Mouse (Mus musculus) forebrain, embryonic 11.5 days (tissue): ENCODE measurements around the gene Kcnip2. TPM values are rescaled to one million over a fixed set of nuclear protein-coding genes. Genes with fewer than 3 reads are reported as not detected.

Experiments
- ATAC-seq: fragments of 200-750 bp; cut with Nextera tagmentation; replicated peaks from 2 replicates; pipeline ENCODE4 v1.8.0; 2017; ENCODE audit warnings: moderate TSS enrichment; ENCODE audit not compliant: low FRiP score
- DNase-seq: peaks from one replicate; pipeline ENCODE4 v3.0.0-alpha.2; 2017; ENCODE audit warnings: low spot score
- H3K27ac ChIP-seq: fragments of 300-500 bp; sonication (generic); 2 replicates; pipeline ENCODE4 v1.5.1; 2014; ENCODE audit warnings: low read depth, low read length
- H3K27me3 ChIP-seq: fragments of 300-500 bp; sonication (generic); 2 replicates; pipeline ENCODE4 v1.6.1; 2014; ENCODE audit warnings: mild to moderate bottlenecking, low read length, mixed read lengths; ENCODE audit not compliant: control insufficient read depth, insufficient read depth
- H3K36me3 ChIP-seq: fragments of 300-500 bp; sonication (generic); 2 replicates; pipeline ENCODE4 v1.6.1; 2014; ENCODE audit warnings: mild to moderate bottlenecking, low read length, moderate library complexity, mixed read lengths; ENCODE audit not compliant: control insufficient read depth, insufficient read depth
- H3K4me1 ChIP-seq: fragments of 300-500 bp; sonication (generic); replicated peaks from 2 replicates; pipeline ENCODE4 v1.6.1; 2014; ENCODE audit warnings: low read length, mixed read lengths; ENCODE audit not compliant: control insufficient read depth, insufficient read depth
- H3K4me2 ChIP-seq: fragments of 300-500 bp; sonication (generic); 2 replicates; pipeline ENCODE4 v1.6.1; 2014; ENCODE audit warnings: low read depth, mild to moderate bottlenecking, low read length, moderate library complexity, mixed read lengths; ENCODE audit not compliant: severe bottlenecking
- H3K4me3 ChIP-seq: fragments of 300-500 bp; sonication (generic); 2 replicates; pipeline ENCODE4 v1.5.1; 2014; ENCODE audit warnings: low read depth, low read length
- H3K9ac ChIP-seq: fragments of 300-500 bp; sonication (generic); 2 replicates; pipeline ENCODE4 v1.6.1; 2014; ENCODE audit warnings: low read length
- H3K9me3 ChIP-seq: fragments of 300-500 bp; sonication (generic); 2 replicates; pipeline ENCODE4 v1.6.1; 2016; ENCODE audit warnings: low read length, mixed read lengths; ENCODE audit not compliant: control insufficient read depth
- WGBS: fragments of 180-500 bp; shearing (Covaris S2); extraction: QIAGEN DNeasy Blood & Tissue Kit; methylation state at CpG from one replicate; pipeline ENCODE4 v1.1.7; 2014; 5-methylcytosine and 5-hydroxymethylcytosine counted together
- polyA plus RNA-seq: library from polyadenylated mRNA; unstranded; fragments of >200 nt; fragmentation: Nextera tagmentation; extraction: Ambion mirVana; gene quantifications from 2 replicates; pipeline ENCODE4 v1.2.1, GENCODE M21; 2014

Gene Kcnip2
- polyA plus RNA-seq, 1 experiment from 2014 or later, result 0.76 TPM

GRCm38 (mm10) chr19:45743619-45744018 lies 72.2 kb downstream of the Kcnip2 start:
- no peak overlapping the region for H3K27ac ChIP-seq
- no peak for ATAC-seq
- no peak overlapping the region for H3K4me3 ChIP-seq
- DNase-seq, result no peak
- no peaks in the 10 kb centered on the region for H3K9me3 ChIP-seq
- H3K4me1 ChIP-seq, result peaks cover 30% of the 10 kb centered on the region
- H3K27me3 ChIP-seq, result peaks cover 83% of the 10 kb centered on the region
- no peaks in the 10 kb centered on the region for H3K36me3 ChIP-seq
- 12% methylated on average over 7 of the region's 7 CpGs for WGBS
- no peak overlapping the region for H3K4me2 ChIP-seq
- H3K9ac ChIP-seq, result no peak overlapping the region

- Histone ChIP-seq H3K27ac (no peak overlapping the region), H3K36me3 (no peaks in the 10 kb centered on the region), H3K27me3 (peaks cover 88% of the 10 kb centered on the region), H3K4me1 (peaks cover 26% of the 10 kb centered on the region), H3K4me3 (peak overlapping the region; percentile 39), H3K9me3 (no peaks in the 10 kb centered on the region), H3K4me2 (peak overlapping the region; percentile 67), H3K9ac (peak overlapping the region; percentile 49)
- DNase-seq, result peak; percentile 71
- no peak for ATAC-seq
- WGBS, result 2% methylated on average over 21 of the region's 44 CpGs
These were observed 72.8 kb downstream of the Kcnip2 start for GRCm38 (mm10) chr19:45742984-45743575.

- Histone ChIP-seq H3K4me1 (peaks cover 25% of the 10 kb centered on the region), H3K36me3 (no peaks in the 10 kb centered on the region), H3K9me3 (no peaks in the 10 kb centered on the region), H3K27me3 (peaks cover 95% of the 10 kb centered on the region), H3K4me3 (peak within 1 kb of the TSS; percentile 39), H3K4me2 (peak within 1 kb of the TSS; percentile 67), H3K27ac (no peak within 1 kb of the TSS), H3K9ac (peak within 1 kb of the TSS; percentile 49)
- DNase-seq, result peak; percentile 68
- under 1% methylated on average over 47 of the region's 68 CpGs for WGBS
- no peak for ATAC-seq
These were observed 73.5 kb downstream of the Kcnip2 start, which contains the start of gene Fgf8 for GRCm38 (mm10) chr19:45742218-45742983. Gene Fgf8 (minus strand): TSS chr19:45742915.

Other genes starting within 250 kb of the Kcnip2 start
- 5.0 and 7.3 TPM in 2 replicates for gene Fbxw4, start 155.7 kb downstream of the Kcnip2 start, polyA plus RNA-seq
- gene Fgf8, start 73.1 kb downstream of the Kcnip2 start, polyA plus RNA-seq, result 18.3 and 22.2 TPM in 2 replicates
- 13.1 and 18.2 TPM in 2 replicates for gene Npm3, start 66.5 kb downstream of the Kcnip2 start, polyA plus RNA-seq
- 83.4 and 88.9 TPM in 2 replicates for gene Mgea5, start 32.2 kb downstream of the Kcnip2 start, polyA plus RNA-seq
- gene Armh3, start 182.4 kb upstream of the Kcnip2 start, polyA plus RNA-seq, result 17.2 and 19.4 TPM in 2 replicates
- 2.5 and 3.7 TPM in 2 replicates for gene Hps6, start 187.4 kb upstream of the Kcnip2 start, polyA plus RNA-seq
- gene Pprc1, start 228.8 kb upstream of the Kcnip2 start, polyA plus RNA-seq, result 60.7 and 61.3 TPM in 2 replicates
- 104 and 108 TPM in 2 replicates for gene Ldb1, start 229.2 kb upstream of the Kcnip2 start, polyA plus RNA-seq